Comparison of ENCODE assay signal across 8 mouse cellular contexts in the genomic region with DNA sequence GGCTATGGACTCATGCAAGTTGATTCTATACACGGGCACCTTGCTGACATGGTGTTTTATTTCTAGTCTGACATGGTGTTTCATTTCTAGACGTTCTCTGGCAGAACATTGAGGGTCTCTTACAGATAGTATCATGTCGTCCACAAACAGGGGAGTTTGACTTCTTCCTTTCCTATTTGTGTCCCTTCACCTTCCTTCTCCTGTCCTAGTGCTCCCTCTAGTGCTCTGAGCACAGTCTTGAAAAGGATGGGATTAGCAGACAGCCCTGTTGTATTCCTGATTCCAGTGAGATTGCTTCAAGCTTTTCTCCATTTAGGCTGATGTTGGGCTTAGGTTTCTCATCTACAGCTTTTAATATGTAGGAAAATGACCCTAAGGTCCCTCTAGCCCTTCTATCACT. TPM values are rescaled to one million over a fixed set of nuclear protein-coding genes. Genes with fewer than 3 reads are reported as not detected.
DNase-seq lines count a peak whose midpoint lies in the region; ATAC-seq and TF ChIP-seq lines count a peak whose summit lies in the region.

No protein-coding gene starts in this region.

- H3K27me3 ChIP-seq in embryonic facial prominence, embryonic 11.5 days (ENCODE audit: control insufficient read depth, insufficient read depth, low read length): no peaks in the 10 kb centered on the region
- no peaks in the 10 kb centered on the region; the same call in 1 of the 2 replicates for H3K27me3 ChIP-seq in embryonic facial prominence, embryonic 10.5 days (replicated peaks; ENCODE audit: low read depth, poor library complexity, severe bottlenecking)
- no peaks in the 10 kb centered on the region for H3K27me3 ChIP-seq in liver, embryonic 14.5 days (ENCODE audit: control insufficient read depth, insufficient read depth, low read length)
- no peaks in the 10 kb centered on the region for H3K27me3 ChIP-seq in liver, embryonic 12.5 days (replicated peaks)
- H3K27me3 ChIP-seq in midbrain, embryonic 15.5 days (replicated peaks): no peaks in the 10 kb centered on the region

- no peak for ATAC-seq in embryonic facial prominence, embryonic 11.5 days (replicated peaks; ENCODE audit: insufficient number of reproducible peaks, low FRiP score, low TSS enrichment, low read depth)
- ATAC-seq in liver, embryonic 14.5 days (ENCODE audit: insufficient read depth): no peak
- ATAC-seq in liver, embryonic 12.5 days: no peak
- peak; percentile 69; the same call in 1 of the 2 replicates for ATAC-seq in midbrain, embryonic 15.5 days (replicated peaks)

- TF ChIP-seq EP300 in liver, embryonic 14.5 days (IDR thresholded peaks at IDR 0.05; ENCODE audit: low read depth): no peak

- TF ChIP-seq CTCF in liver, embryonic 14.5 days (IDR thresholded peaks at IDR 0.05; ENCODE audit: low read depth): peak; percentile 16; the same call in 1 of the 2 replicates

- H3K36me3 ChIP-seq in embryonic facial prominence, embryonic 11.5 days (replicated peaks; ENCODE audit: control insufficient read depth, insufficient read depth, low read depth, low read length): no peaks in the 10 kb centered on the region
- no peaks in the 10 kb centered on the region for H3K36me3 ChIP-seq in embryonic facial prominence, embryonic 10.5 days (replicated peaks)
- no peaks in the 10 kb centered on the region for H3K36me3 ChIP-seq in liver, embryonic 14.5 days (replicated peaks; ENCODE audit: control insufficient read depth, insufficient read depth, low read depth)
- H3K36me3 ChIP-seq in liver, embryonic 12.5 days: no peaks in the 10 kb centered on the region
- no peaks in the 10 kb centered on the region for H3K36me3 ChIP-seq in midbrain, embryonic 15.5 days (replicated peaks)

- H3K27ac ChIP-seq in embryonic facial prominence, embryonic 11.5 days (replicated peaks; ENCODE audit: low read depth, low read length): no peak overlapping the region
- no peak overlapping the region for H3K27ac ChIP-seq in embryonic facial prominence, embryonic 10.5 days (replicated peaks)
- H3K27ac ChIP-seq in liver, embryonic 14.5 days: no peak overlapping the region
- no peak overlapping the region for H3K27ac ChIP-seq in liver, embryonic 12.5 days
- no peak overlapping the region for H3K27ac ChIP-seq in midbrain, embryonic 15.5 days

- H3K9me3 ChIP-seq in embryonic facial prominence, embryonic 11.5 days (replicated peaks; ENCODE audit: control insufficient read depth, low read length): no peaks in the 10 kb centered on the region
- H3K9me3 ChIP-seq in embryonic facial prominence, embryonic 10.5 days: no peaks in the 10 kb centered on the region
- H3K9me3 ChIP-seq in liver, embryonic 14.5 days (ENCODE audit: control insufficient read depth, low read length): no peaks in the 10 kb centered on the region
- H3K9me3 ChIP-seq in liver, embryonic 12.5 days (replicated peaks): no peaks in the 10 kb centered on the region
- H3K9me3 ChIP-seq in midbrain, embryonic 15.5 days: no peaks in the 10 kb centered on the region

- WGBS in embryonic facial prominence, embryonic 11.5 days: 42% methylated on average over 3 of the region's 3 CpGs
- WGBS in embryonic facial prominence, embryonic 10.5 days: 40% methylated on average over 3 of the region's 3 CpGs
- 19% methylated on average over 3 of the region's 3 CpGs for WGBS in liver, embryonic 14.5 days (ENCODE audit: insufficient replicate concordance)
- 22% methylated on average over 3 of the region's 3 CpGs for WGBS in liver, embryonic 12.5 days (ENCODE audit: insufficient replicate concordance)
- 33% methylated on average over 3 of the region's 3 CpGs for WGBS in midbrain, embryonic 15.5 days

- H3K9ac ChIP-seq in embryonic facial prominence, embryonic 11.5 days (replicated peaks; ENCODE audit: low read length): no peak overlapping the region
- no peak overlapping the region for H3K9ac ChIP-seq in liver, embryonic 14.5 days (replicated peaks)
- no peak overlapping the region for H3K9ac ChIP-seq in liver, embryonic 12.5 days
- H3K9ac ChIP-seq in midbrain, embryonic 15.5 days: no peak overlapping the region

- H3K4me1 ChIP-seq in embryonic facial prominence, embryonic 11.5 days (ENCODE audit: control insufficient read depth, insufficient read depth, low read length): no peaks in the 10 kb centered on the region
- no peaks in the 10 kb centered on the region for H3K4me1 ChIP-seq in embryonic facial prominence, embryonic 10.5 days
- H3K4me1 ChIP-seq in liver, embryonic 14.5 days (replicated peaks; ENCODE audit: control insufficient read depth in 2 of 2, insufficient read depth in 2 of 2, low read length in 1 of 2): no peaks in the 10 kb centered on the region
- no peaks in the 10 kb centered on the region for H3K4me1 ChIP-seq in liver, embryonic 12.5 days
- no peaks in the 10 kb centered on the region; the same call in 1 of the 2 replicates for H3K4me1 ChIP-seq in midbrain, embryonic 15.5 days

- H3K4me2 ChIP-seq in embryonic facial prominence, embryonic 11.5 days (ENCODE audit: low read depth, low read length): no peak overlapping the region
- H3K4me2 ChIP-seq in liver, embryonic 14.5 days (ENCODE audit: low read depth): no peak overlapping the region
- no peak overlapping the region for H3K4me2 ChIP-seq in liver, embryonic 12.5 days
- H3K4me2 ChIP-seq in midbrain, embryonic 15.5 days: no peak overlapping the region

- H3K4me3 ChIP-seq in embryonic facial prominence, embryonic 11.5 days (ENCODE audit: low read depth, low read length): no peak overlapping the region
- H3K4me3 ChIP-seq in embryonic facial prominence, embryonic 10.5 days: no peak overlapping the region
- no peak overlapping the region for H3K4me3 ChIP-seq in liver, embryonic 14.5 days (ENCODE audit: insufficient read depth in 1 of 2, low read depth in 2 of 2, low read length in 2 of 2)
- no peak overlapping the region for H3K4me3 ChIP-seq in liver, embryonic 12.5 days
- no peak overlapping the region for H3K4me3 ChIP-seq in midbrain, embryonic 15.5 days

- peak; percentile 66 for DNase-seq in embryonic facial prominence, embryonic 11.5 days (ENCODE audit: low spot score)
- no peak for DNase-seq in embryonic facial prominence, embryonic 10.5 days (ENCODE audit: low spot score)
- DNase-seq in liver, embryonic 14.5 days (ENCODE audit: low read depth in 3 of 3, low spot score in 3 of 3): no peak
- DNase-seq in cerebellum, adult 9-10 months: peak; percentile 60
- no peak for DNase-seq in urinary bladder, adult 18-20 months (ENCODE audit: low spot score in 2 of 2)
- DNase-seq in ovary, postnatal 10 days (ENCODE audit: low spot score): no peak

RNA-seq across cellular contexts. Expression of a gene that starts 11.9 kb away (rescaled TPM):
- polyA plus RNA-seq in embryonic facial prominence, embryonic 11.5 days (2014; fragmentation: Nextera tagmentation; extraction: Ambion mirVana): 0.63 and 0.74 TPM in 2 replicates
- 0.87 and 0.93 TPM in 2 replicates for polyA plus RNA-seq in embryonic facial prominence, embryonic 10.5 days (2016; fragmentation: Nextera tagmentation; extraction: Ambion mirVana)
- 0.03 and 0.08 TPM in 2 replicates for polyA plus RNA-seq in liver, embryonic 14.5 days (2012; rRNA removed)
- polyA plus RNA-seq in liver, embryonic 14.5 days (2014; fragmentation: Nextera tagmentation; extraction: Ambion mirVana): not detected in 2 replicates
- not detected in 2 replicates for polyA plus RNA-seq in liver, embryonic 12.5 days (2016; fragmentation: Nextera tagmentation; extraction: Ambion mirVana)
- 17.9 and 22.6 TPM in 2 replicates for polyA plus RNA-seq in midbrain, embryonic 15.5 days (2015; fragmentation: Nextera tagmentation; extraction: Ambion mirVana)

Comparison
In these comparisons a context has a peak if more than half of its experiments do, and no peak if none do; other contexts are left out.
1. DNase-seq: peak in embryonic facial prominence, embryonic 11.5 days (single experiment) and cerebellum, adult 9-10 months (single experiment); none in embryonic facial prominence, embryonic 10.5 days (single experiment), liver, embryonic 14.5 days (0 of 3), urinary bladder, adult 18-20 months (0 of 2) and ovary, postnatal 10 days (single experiment).